Mouse (Mus musculus) ES-E14 (cell line): ENCODE data around the gene Zbtb7b. TPM values are rescaled to one million over a fixed set of nuclear protein-coding genes. Genes with fewer than 3 reads are reported as not detected.

Experiments used
- DNase-seq: peaks from one replicate; pipeline ENCODE4 v3.0.0-alpha.2; 2013; ENCODE audit warnings: low read depth, low spot score
- H3K27ac ChIP-seq: 2 replicates; pipeline ENCODE4 v1.5.1; 2012; ENCODE audit warnings: low read depth, mild to moderate bottlenecking, low read length, moderate library complexity, mixed read lengths; ENCODE audit not compliant: poor library complexity, insufficient read depth, severe bottlenecking
- H3K36me3 ChIP-seq: 2 replicates; pipeline ENCODE4 v1.6.1; 2012; ENCODE audit warnings: mild to moderate bottlenecking, low read length, moderate library complexity, mixed read lengths; ENCODE audit not compliant: control insufficient read depth, poor library complexity, insufficient read depth, severe bottlenecking
- H3K4me1 ChIP-seq, 2 experiments: fragments of 150-350 bp in 1 of 2; sonication (generic) in 1 of 2; 2 replicates each; pipeline ENCODE4 v1.6.1; 2012; ENCODE audit warnings: low read length in 2 of 2, mild to moderate bottlenecking in 1 of 2, mixed read lengths in 1 of 2; ENCODE audit not compliant: control insufficient read depth in 2 of 2, insufficient read depth in 2 of 2, poor library complexity in 1 of 2
- H3K4me3 ChIP-seq, 2 experiments: fragments of 150-350 bp in 1 of 2; sonication (generic) in 1 of 2; 2 replicates each; pipeline ENCODE4 v1.5.1; 2012; ENCODE audit warnings: low read length in 2 of 2, low read depth in 1 of 2, mild to moderate bottlenecking in 1 of 2, mixed read lengths in 1 of 2; ENCODE audit not compliant: insufficient read depth in 1 of 2, poor library complexity in 1 of 2, severe bottlenecking in 1 of 2
- H3K9ac ChIP-seq: 2 replicates; pipeline ENCODE4 v1.6.1; 2012; ENCODE audit warnings: low read depth, mild to moderate bottlenecking, low read length, mixed read lengths; ENCODE audit not compliant: poor library complexity, insufficient read depth, severe bottlenecking
- H3K9me3 ChIP-seq: fragments of 150-350 bp; sonication (generic); 2 replicates; pipeline ENCODE4 v1.6.1; 2012; ENCODE audit warnings: low read depth, mild to moderate bottlenecking, low read length; ENCODE audit not compliant: control insufficient read depth, insufficient read depth
- CHD2 ChIP-seq: IDR thresholded peaks from 2 replicates; pipeline ENCODE4 v1.6.1; 2014; ENCODE audit warnings: mild to moderate bottlenecking, low read depth, low read length, inconsistent platforms
- HCFC1 ChIP-seq: IDR thresholded peaks from 2 replicates; pipeline ENCODE4 v1.6.1; 2012; ENCODE audit warnings: low read length, inconsistent platforms, borderline replicate concordance; ENCODE audit not compliant: insufficient read depth
- MAFK ChIP-seq: IDR thresholded peaks from 2 replicates; pipeline ENCODE4 v1.6.1; 2014; ENCODE audit warnings: mild to moderate bottlenecking, low read depth, low read length, inconsistent platforms; ENCODE audit not compliant: insufficient read depth
- ZC3H11A ChIP-seq: IDR thresholded peaks from 2 replicates; pipeline ENCODE4 v1.6.1; 2012; ENCODE audit warnings: low read depth, mild to moderate bottlenecking, inconsistent platforms, low read length, borderline replicate concordance
- ZNF384 ChIP-seq: IDR thresholded peaks from 2 replicates; pipeline ENCODE4 v1.6.1; 2012; ENCODE audit warnings: low read depth, low read length, inconsistent platforms
- in situ Hi-C, 2 experiments: fragments of 600-800 bp; cut with MboI; formaldehyde crosslinking; loops; one replicate each; pipeline ENCODE4 v1.15.1; 2025; ENCODE audit warnings: low sequenced_read_pairs in 2 of 2, inconsistent platforms in 1 of 2; ENCODE audit not compliant: unreplicated experiment in 2 of 2
- total RNA-seq: library from RNA; depleted of rRNA; stranded (reverse); fragments of 300-350 nt; gene quantifications from 2 replicates; pipeline ENCODE4 v1.2.3, GENCODE M21; 2012

The Zbtb7b gene
- total RNA-seq, 1 experiment, result 13.0 TPM

DNA sequence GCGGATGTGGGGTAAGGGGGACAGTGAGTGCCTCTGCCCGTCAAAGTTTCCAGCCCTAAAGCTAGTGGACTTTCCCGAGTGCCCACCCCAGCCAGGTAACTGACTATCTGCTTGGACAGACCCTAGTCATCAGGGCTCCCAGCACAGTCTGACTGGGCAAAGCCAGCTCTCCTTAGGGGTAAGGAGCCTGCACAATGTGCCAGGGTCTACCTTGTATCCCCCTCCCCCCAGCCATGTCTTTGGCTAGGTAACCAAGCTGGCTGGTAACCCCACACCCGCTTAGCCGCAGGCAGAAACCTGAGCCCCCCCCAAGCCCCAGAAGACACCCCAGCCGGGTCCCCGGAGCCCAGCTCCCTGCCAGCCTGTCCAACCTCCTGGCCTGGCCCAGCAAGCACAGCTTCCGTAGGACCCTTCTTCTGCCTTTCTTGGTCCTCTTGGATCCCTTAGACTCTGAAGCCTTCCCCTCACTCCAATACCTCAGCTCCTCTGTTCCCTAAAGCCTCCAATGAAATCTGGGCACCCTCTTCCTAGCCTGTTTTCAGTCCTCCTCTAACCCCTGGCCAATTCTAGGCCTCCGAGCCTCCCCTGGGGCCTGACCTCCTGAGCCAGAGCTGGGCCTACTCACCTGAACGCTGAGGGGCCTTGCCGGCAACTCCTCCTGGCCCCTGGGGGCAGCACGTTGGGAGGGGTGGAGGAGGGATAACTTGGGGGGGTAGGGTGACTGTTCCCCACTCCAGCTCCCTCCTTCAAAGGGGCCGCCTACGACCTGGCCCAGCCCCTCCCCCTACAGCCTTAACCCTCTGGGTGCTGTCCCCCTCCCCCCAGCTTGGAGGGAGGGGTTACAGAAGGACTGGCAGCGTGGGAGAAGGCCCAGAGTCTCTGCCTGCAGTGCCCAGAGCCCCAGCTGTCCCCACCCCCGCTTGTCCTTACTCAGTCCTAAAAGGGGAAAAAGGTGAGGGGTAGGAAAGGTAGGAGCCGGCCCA lies 7.8 kb downstream of the Zbtb7b start:
- peaks cover 2 to 59% of the 10 kb centered on the region in 2 experiments; a peak in 3 of 4 replicates for H3K4me1 ChIP-seq
- peak overlapping the region; percentile 12; the same call in 1 of the 2 replicates for H3K9ac ChIP-seq
- no peaks in the 10 kb centered on the region for H3K9me3 ChIP-seq
- in situ Hi-C loops, result no loop called here
- peaks cover 2% of the 10 kb centered on the region; the same call in 1 of the 2 replicates for H3K36me3 ChIP-seq
- H3K27ac ChIP-seq, result no peak overlapping the region
- TF ChIP-seq HCFC1 (no peak), CHD2 (no peak), ZNF384 (no peak), ZC3H11A (no peak), MAFK (no peak)
- H3K4me3 ChIP-seq, result peak overlapping the region in 1 of 2 experiments; percentile 36; a peak in 1 of 4 replicates
- no peak for DNase-seq

GRCm38 (mm10) chr3:89385451-89385850 lies 9.1 kb downstream of the Zbtb7b start:
- TF ChIP-seq ZC3H11A (no peak), ZNF384 (no peak), HCFC1 (no peak), CHD2 (no peak), MAFK (no peak)
- no peak for DNase-seq
- Histone ChIP-seq H3K9me3 (no peaks in the 10 kb centered on the region), H3K27ac (no peak overlapping the region), H3K4me1 (peaks cover 2 to 62% of the 10 kb centered on the region in 2 experiments; a peak in 3 of 4 replicates), H3K36me3 (peaks cover 2% of the 10 kb centered on the region; the same call in 1 of the 2 replicates), H3K4me3 (peak overlapping the region in 1 of 2 experiments; percentile 8; a peak in 1 of 4 replicates), H3K9ac (peak overlapping the region; percentile 44; the same call in 1 of the 2 replicates)
- in situ Hi-C loops, result no loop called here

GRCm38 (mm10) chr3:89384331-89385076 lies 10.1 kb downstream of the Zbtb7b start:
- TF ChIP-seq CHD2, result no peak
- no peak for TF ChIP-seq HCFC1
- no peak for TF ChIP-seq ZC3H11A
- no peak for TF ChIP-seq MAFK
- TF ChIP-seq ZNF384, result no peak
- DNase-seq, result no peak
- Histone ChIP-seq H3K9ac (no peak overlapping the region), H3K9me3 (no peaks in the 10 kb centered on the region), H3K4me3 (no peak overlapping the region), H3K4me1 (peaks cover 2 to 68% of the 10 kb centered on the region in 2 experiments; a peak in 3 of 4 replicates), H3K36me3 (peaks cover 11% of the 10 kb centered on the region; the same call in 1 of the 2 replicates), H3K27ac (no peak overlapping the region)
- in situ Hi-C loops, result no loop called here

GRCm38 (mm10) chr3:89383651-89384255 lies 10.8 kb downstream of the Zbtb7b start:
- H3K4me3 ChIP-seq, result no peak overlapping the region
- peaks cover 4 to 69% of the 10 kb centered on the region in 2 experiments for H3K4me1 ChIP-seq
- in situ Hi-C loops, result no loop called here
- no peak for TF ChIP-seq CHD2
- H3K9me3 ChIP-seq, result no peaks in the 10 kb centered on the region
- no peak for DNase-seq
- H3K27ac ChIP-seq, result peak overlapping the region; percentile 90
- H3K9ac ChIP-seq, result no peak overlapping the region
- H3K36me3 ChIP-seq, result peaks cover 15% of the 10 kb centered on the region; the same call in 1 of the 2 replicates
